Mouse (Mus musculus) heart, embryonic 12.5 days (tissue): Measurements from ENCODE around the gene Cep104. TPM values are rescaled to one million over a fixed set of nuclear protein-coding genes. Genes with fewer than 3 reads are reported as not detected.

ENCODE experiments used
- ATAC-seq: fragments of 200-750 bp; cut with Nextera tagmentation; 2 replicates; pipeline ENCODE4 v1.8.0; 2017; ENCODE audit warnings: moderate TSS enrichment, moderate library complexity; ENCODE audit not compliant: insufficient number of reproducible peaks, low FRiP score
- H3K27ac ChIP-seq: fragments of 300-500 bp; sonication (generic); 2 replicates; pipeline ENCODE4 v1.5.1; 2016; ENCODE audit warnings: mild to moderate bottlenecking, moderate library complexity; ENCODE audit not compliant: poor library complexity, severe bottlenecking
- H3K27me3 ChIP-seq: fragments of 300-500 bp; sonication (generic); replicated peaks from 2 replicates; pipeline ENCODE4 v1.6.1; 2016; ENCODE audit warnings: mild to moderate bottlenecking, moderate library complexity
- H3K36me3 ChIP-seq: fragments of 300-500 bp; sonication (generic); 2 replicates; pipeline ENCODE4 v1.6.1; 2016; ENCODE audit warnings: mild to moderate bottlenecking, moderate library complexity
- H3K4me1 ChIP-seq: fragments of 300-500 bp; sonication (generic); replicated peaks from 2 replicates; pipeline ENCODE4 v1.6.1; 2016; ENCODE audit warnings: mild to moderate bottlenecking
- H3K4me2 ChIP-seq: fragments of 300-500 bp; sonication (generic); 2 replicates; pipeline ENCODE4 v1.6.1; 2016; ENCODE audit warnings: mild to moderate bottlenecking, moderate library complexity
- H3K4me3 ChIP-seq: fragments of 300-500 bp; sonication (generic); 2 replicates; pipeline ENCODE4 v1.5.1; 2016; ENCODE audit warnings: mild to moderate bottlenecking
- H3K9ac ChIP-seq: fragments of 300-500 bp; sonication (generic); 2 replicates; pipeline ENCODE4 v1.6.1; 2016; ENCODE audit warnings: mild to moderate bottlenecking, moderate library complexity
- H3K9me3 ChIP-seq: fragments of 300-500 bp; sonication (generic); replicated peaks from 2 replicates; pipeline ENCODE4 v1.6.1; 2016; ENCODE audit warnings: mild to moderate bottlenecking, moderate library complexity
- WGBS: fragments of 180-500 bp; shearing (Covaris S2); methylation state at CpG from one replicate; pipeline ENCODE4 v1.1.7; 2016; 5-methylcytosine and 5-hydroxymethylcytosine counted together
- polyA plus RNA-seq: library from polyadenylated mRNA; unstranded; fragments of >200 nt; fragmentation: Nextera tagmentation; extraction: Ambion mirVana; gene quantifications from 2 replicates; pipeline ENCODE4 v1.2.1, GENCODE M21; 2016

The Cep104 gene
- polyA plus RNA-seq: 17.3 and 18.0 TPM in 2 replicates

GRCm38 (mm10) chr4:153974431-153975291 is at the start of gene Cep104, which contains the start of gene Dffb:
Gene Cep104, plus strand, starts transcription at chr4:153975194.
Gene Dffb, minus strand, starts transcription at chr4:153975126.
- 1% methylated on average over 68 of the region's 68 CpGs for WGBS
- H3K27me3 ChIP-seq: no peaks in the 10 kb centered on the region
- H3K27ac ChIP-seq: no peak within 1 kb of the TSS
- peak within 1 kb of the TSS; percentile 86 for H3K4me3 ChIP-seq
- ATAC-seq: peak; percentile 97
- H3K4me2 ChIP-seq: peak within 1 kb of the TSS; percentile 92
- H3K9ac ChIP-seq: peak within 1 kb of the TSS; percentile 85
- peaks cover 20% of the 10 kb centered on the region for H3K4me1 ChIP-seq
- no peaks in the 10 kb centered on the region for H3K9me3 ChIP-seq
- H3K36me3 ChIP-seq: peaks cover 31% of the 10 kb centered on the region

DNA sequence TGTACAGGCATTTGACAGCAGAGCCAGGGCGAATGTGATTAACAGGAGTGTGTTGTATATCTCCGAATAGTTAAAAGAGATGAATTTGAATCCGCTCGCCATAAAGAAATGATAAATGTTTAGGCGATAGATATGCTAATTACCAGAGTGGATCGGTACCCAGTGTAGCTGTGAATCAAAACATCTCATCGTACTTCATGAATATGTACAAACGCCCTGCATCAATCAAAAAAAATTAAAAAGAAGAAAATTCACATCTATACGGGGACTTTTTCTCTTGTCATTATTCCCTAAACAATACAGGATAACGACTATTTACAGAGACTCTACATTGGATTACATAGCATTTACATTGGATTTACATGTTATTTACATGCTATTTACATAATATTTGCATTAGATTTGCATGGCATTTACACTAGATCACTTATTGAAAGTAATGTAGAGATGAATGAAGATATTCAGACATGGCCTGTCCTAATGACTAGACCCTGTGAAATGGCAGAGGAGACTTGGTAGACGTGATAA is 46.2 kb upstream of the Cep104 start:
- 78% methylated on average over 11 of the region's 11 CpGs for WGBS
- Histone ChIP-seq H3K4me3 (no peak overlapping the region), H3K36me3 (no peaks in the 10 kb centered on the region), H3K9ac (no peak overlapping the region), H3K4me1 (no peaks in the 10 kb centered on the region), H3K27me3 (peaks cover 8% of the 10 kb centered on the region; the same call in 1 of the 2 replicates), H3K9me3 (no peaks in the 10 kb centered on the region), H3K27ac (no peak overlapping the region), H3K4me2 (no peak overlapping the region)
- no peak for ATAC-seq

DNA sequence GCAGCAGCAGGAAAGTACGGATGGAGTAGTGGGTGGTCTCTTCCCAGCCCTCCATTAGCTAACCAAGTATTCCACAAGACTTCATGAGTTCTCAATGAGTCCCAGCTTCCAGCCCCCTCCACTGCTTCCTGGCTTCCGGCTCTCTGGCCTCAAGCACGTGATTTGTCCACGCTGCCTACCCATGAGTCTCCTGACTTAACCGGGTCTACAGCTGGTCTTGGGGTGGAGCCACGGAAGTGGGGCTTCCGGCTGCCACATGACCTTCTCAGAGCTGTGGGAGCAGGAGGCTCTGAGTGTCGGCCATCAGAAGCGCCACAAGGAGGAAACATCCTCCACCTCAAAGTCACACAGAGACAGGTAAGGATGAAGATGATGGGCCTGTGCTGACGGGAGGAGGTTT is 45.6 kb upstream of the Cep104 start:
- ATAC-seq: no peak
- no peak overlapping the region for H3K9ac ChIP-seq
- H3K9me3 ChIP-seq: no peaks in the 10 kb centered on the region

DNA sequence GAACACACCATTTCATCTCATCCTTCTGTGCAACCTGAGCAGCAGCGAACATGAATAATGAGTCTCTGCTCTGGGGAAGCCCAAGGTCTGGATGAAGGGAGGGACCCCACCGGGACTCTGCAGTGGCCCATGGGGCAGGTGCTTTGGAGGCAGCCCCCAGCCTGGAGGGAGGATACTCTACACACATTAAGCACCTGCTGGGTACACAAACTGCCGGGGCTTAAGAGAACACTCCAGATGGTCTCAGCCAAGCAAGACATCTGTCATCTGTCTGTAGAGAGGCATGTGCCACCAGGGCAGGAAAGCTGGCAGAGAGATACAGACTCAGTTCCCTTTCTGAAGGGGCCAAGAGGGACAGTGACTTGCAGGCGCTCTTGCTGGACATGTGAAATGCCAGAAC is 45.1 kb upstream of the Cep104 start:
- WGBS: 72% methylated on average over 4 of the region's 4 CpGs
- Histone ChIP-seq H3K4me2 (no peak overlapping the region), H3K27ac (no peak overlapping the region), H3K4me1 (no peaks in the 10 kb centered on the region), H3K27me3 (peaks cover 7% of the 10 kb centered on the region; the same call in 1 of the 2 replicates), H3K36me3 (no peaks in the 10 kb centered on the region), H3K9ac (no peak overlapping the region), H3K4me3 (no peak overlapping the region), H3K9me3 (no peaks in the 10 kb centered on the region)
- ATAC-seq: no peak

More for the DNA sequence above, 45.6 kb upstream of the Cep104 start:
- Histone ChIP-seq H3K4me2 (no peak overlapping the region), H3K27me3 (peaks cover 7% of the 10 kb centered on the region; the same call in 1 of the 2 replicates), H3K4me1 (no peaks in the 10 kb centered on the region), H3K27ac (no peak overlapping the region), H3K36me3 (no peaks in the 10 kb centered on the region), H3K4me3 (no peak overlapping the region)
- 62% methylated on average over 10 of the region's 10 CpGs for WGBS

GRCm38 (mm10) chr4:153943243-153943642 is 31.8 kb upstream of the Cep104 start:
- Histone ChIP-seq H3K4me1 (no peaks in the 10 kb centered on the region), H3K36me3 (no peaks in the 10 kb centered on the region), H3K27me3 (peaks cover 71% of the 10 kb centered on the region), H3K9me3 (no peaks in the 10 kb centered on the region), H3K27ac (no peak overlapping the region), H3K4me2 (no peak overlapping the region), H3K4me3 (no peak overlapping the region), H3K9ac (no peak overlapping the region)
- ATAC-seq: no peak
- 59% methylated on average over 4 of the region's 4 CpGs for WGBS

DNA sequence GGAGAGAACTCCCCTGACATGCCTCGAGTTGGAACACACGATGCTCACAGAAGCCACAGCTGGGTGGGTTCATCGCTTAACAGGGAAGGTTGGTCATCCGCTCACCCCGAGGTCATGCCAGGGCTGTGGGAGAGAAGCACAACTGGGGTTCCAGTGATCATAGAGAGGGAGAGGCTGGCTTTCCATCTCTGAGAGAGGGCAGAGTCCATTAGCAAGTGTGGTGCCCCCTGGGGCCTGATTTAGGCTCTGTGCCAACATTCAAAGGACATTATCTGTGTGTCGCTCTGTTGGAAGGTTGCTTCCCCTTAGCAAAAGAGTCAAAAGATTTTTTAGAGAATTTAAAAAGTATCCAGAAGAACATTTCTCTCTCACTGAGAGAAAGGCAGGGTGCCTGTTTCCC is 30.7 kb upstream of the Cep104 start:
- no peaks in the 10 kb centered on the region for H3K9me3 ChIP-seq
- no peak overlapping the region for H3K27ac ChIP-seq
- no peaks in the 10 kb centered on the region for H3K36me3 ChIP-seq
- H3K4me2 ChIP-seq: no peak overlapping the region
- no peak for ATAC-seq
- H3K27me3 ChIP-seq: peaks cover 70% of the 10 kb centered on the region
- no peak overlapping the region for H3K9ac ChIP-seq
- H3K4me3 ChIP-seq: no peak overlapping the region
- WGBS: 52% methylated on average over 6 of the region's 6 CpGs
- no peaks in the 10 kb centered on the region for H3K4me1 ChIP-seq

DNA sequence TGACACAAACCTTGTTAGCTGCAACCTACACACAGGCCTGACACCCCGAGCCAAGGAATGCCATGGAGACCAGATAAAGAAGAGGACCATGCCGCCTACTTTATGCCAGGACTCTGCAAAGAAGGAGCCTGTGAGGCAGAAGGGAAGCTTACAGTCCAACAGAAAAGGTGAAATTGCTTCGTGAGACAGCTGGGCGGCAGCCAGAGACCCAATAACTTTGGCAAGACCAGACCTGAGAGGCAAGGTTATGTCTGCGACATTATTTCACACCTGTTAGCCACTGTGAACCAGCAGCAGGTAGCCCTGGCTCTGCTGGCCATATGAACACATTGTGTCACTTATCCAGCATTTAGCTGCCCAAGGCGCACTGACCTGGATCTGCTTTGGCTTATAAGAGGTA is 29.3 kb upstream of the Cep104 start:
- Histone ChIP-seq H3K9ac (no peak overlapping the region), H3K36me3 (no peaks in the 10 kb centered on the region), H3K27me3 (peaks cover 69% of the 10 kb centered on the region), H3K4me1 (no peaks in the 10 kb centered on the region), H3K4me3 (no peak overlapping the region), H3K27ac (no peak overlapping the region), H3K9me3 (no peaks in the 10 kb centered on the region), H3K4me2 (no peak overlapping the region)
- WGBS: 65% methylated on average over 6 of the region's 6 CpGs
- ATAC-seq: no peak

DNA sequence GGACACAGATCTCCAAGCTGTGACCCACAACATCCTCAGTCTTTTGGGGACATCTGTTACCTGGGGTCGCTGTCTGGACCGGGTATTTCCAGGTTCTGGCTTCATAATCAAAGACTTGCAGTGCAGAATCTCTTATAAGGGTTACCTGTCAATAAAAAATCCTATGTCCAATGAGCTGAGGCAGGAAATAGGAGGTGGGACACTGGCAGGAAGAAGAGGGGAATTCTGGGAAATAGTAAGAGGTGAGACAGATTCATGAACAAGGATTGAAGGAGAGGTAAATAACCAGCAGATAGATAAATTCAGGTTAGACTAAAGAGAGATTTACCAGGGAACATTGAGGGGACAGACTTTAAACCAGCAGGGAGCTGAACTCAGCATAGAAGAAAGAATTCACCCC is 24.6 kb upstream of the Cep104 start:
- no peak overlapping the region for H3K4me3 ChIP-seq
- no peak overlapping the region for H3K9ac ChIP-seq
- peaks cover 69% of the 10 kb centered on the region for H3K27me3 ChIP-seq
- H3K27ac ChIP-seq: no peak overlapping the region
- no peaks in the 10 kb centered on the region for H3K9me3 ChIP-seq
- H3K36me3 ChIP-seq: no peaks in the 10 kb centered on the region
- 75% methylated on average over 2 of the region's 2 CpGs for WGBS
- no peak for ATAC-seq
- H3K4me2 ChIP-seq: no peak overlapping the region
- H3K4me1 ChIP-seq: no peaks in the 10 kb centered on the region

GRCm38 (mm10) chr4:153951150-153951549 is 23.8 kb upstream of the Cep104 start:
- 67% methylated on average over 3 of the region's 3 CpGs for WGBS
- Histone ChIP-seq H3K4me3 (no peak overlapping the region), H3K4me2 (no peak overlapping the region), H3K36me3 (no peaks in the 10 kb centered on the region), H3K4me1 (no peaks in the 10 kb centered on the region), H3K27me3 (peaks cover 63% of the 10 kb centered on the region), H3K27ac (no peak overlapping the region), H3K9ac (no peak overlapping the region), H3K9me3 (no peaks in the 10 kb centered on the region)
- ATAC-seq: no peak

- H3K9ac ChIP-seq: no peak overlapping the region
- no peak overlapping the region for H3K4me3 ChIP-seq
- no peaks in the 10 kb centered on the region for H3K36me3 ChIP-seq
- H3K4me1 ChIP-seq: no peaks in the 10 kb centered on the region
- peaks cover 58% of the 10 kb centered on the region for H3K27me3 ChIP-seq
- no peaks in the 10 kb centered on the region for H3K9me3 ChIP-seq
- no peak overlapping the region for H3K4me2 ChIP-seq
- ATAC-seq: no peak
- WGBS: 61% methylated on average over 5 of the region's 5 CpGs
- no peak overlapping the region for H3K27ac ChIP-seq
Measured at GRCm38 (mm10) chr4:153951692-153952091, 23.3 kb upstream of the Cep104 start.

GRCm38 (mm10) chr4:153955651-153956050 is 19.3 kb upstream of the Cep104 start:
- Histone ChIP-seq H3K9me3 (no peaks in the 10 kb centered on the region), H3K27me3 (peaks cover 28% of the 10 kb centered on the region), H3K4me1 (peaks cover 12% of the 10 kb centered on the region)

More at GRCm38 (mm10) chr4:153955651-153956050, 19.3 kb upstream of the Cep104 start:
- Histone ChIP-seq H3K4me3 (no peak overlapping the region), H3K4me2 (no peak overlapping the region), H3K9ac (no peak overlapping the region), H3K27ac (no peak overlapping the region), H3K36me3 (peaks cover 15% of the 10 kb centered on the region)
- ATAC-seq: no peak
- WGBS: 82% methylated on average over 8 of the region's 8 CpGs
